8 mouse cellular contexts compared by ENCODE assay signal in the genomic region with DNA sequence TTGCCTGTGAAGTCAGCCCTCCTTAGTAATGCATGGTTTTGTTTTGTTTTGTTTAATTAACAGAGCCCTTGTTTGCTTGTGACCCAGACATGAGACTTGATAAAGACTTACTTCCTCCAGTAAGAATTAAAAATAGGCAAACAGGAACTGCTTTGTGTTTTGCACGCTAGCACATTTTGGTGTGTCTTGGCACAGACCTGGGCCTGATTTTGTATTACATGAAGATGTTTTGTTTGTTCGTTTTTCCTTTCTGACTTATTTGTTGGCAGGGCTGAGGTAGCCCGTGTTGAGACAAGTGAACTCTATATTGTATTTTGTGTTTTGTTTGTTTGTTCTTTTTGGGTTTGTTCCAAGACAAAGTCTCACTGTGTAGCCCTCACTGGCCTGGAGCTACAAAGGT. TPM values are rescaled to one million over a fixed set of nuclear protein-coding genes. Genes with fewer than 3 reads are reported as not detected.
DNase-seq lines count a peak whose midpoint lies in the region; ATAC-seq and TF ChIP-seq lines count a peak whose summit lies in the region.

No protein-coding gene starts in this region.

- WGBS in lung, adult 2 months: 10% methylated on average over 3 of the region's 3 CpGs
- 49% methylated on average over 3 of the region's 3 CpGs for WGBS in forebrain, embryonic 15.5 days
- 40% methylated on average over 3 of the region's 3 CpGs for WGBS in liver, embryonic 11.5 days
- 56% methylated on average over 3 of the region's 3 CpGs for WGBS in neural tube, embryonic 14.5 days

- no peaks in the 10 kb centered on the region for H3K36me3 ChIP-seq in forebrain, embryonic 15.5 days
- 0 out of 2 replicates have a peak, but pooled peaks cover 2% of the 10 kb centered on the region for H3K36me3 ChIP-seq in liver, embryonic 11.5 days (ENCODE audit: control insufficient read depth, insufficient read depth, low read length)
- no peaks in the 10 kb centered on the region for H3K36me3 ChIP-seq in neural tube, embryonic 14.5 days (ENCODE audit: control insufficient read depth, insufficient read depth, low read length)

- H3K4me3 ChIP-seq in lung, adult 2 months (replicated peaks; ENCODE audit: extremely low read depth, low read depth, low read length): peak overlapping the region; percentile 61
- H3K4me3 ChIP-seq in forebrain, embryonic 15.5 days: peak overlapping the region; percentile 70
- H3K4me3 ChIP-seq in liver, embryonic 11.5 days (ENCODE audit: low read depth, low read length): peak overlapping the region; percentile 78
- H3K4me3 ChIP-seq in neural tube, embryonic 14.5 days (ENCODE audit: low read depth, low read length): peak overlapping the region; percentile 80

- no peak for DNase-seq in lung, adult 2 months
- DNase-seq in lung, adult 18-20 months: no peak
- DNase-seq in liver, embryonic 11.5 days (ENCODE audit: low spot score): no peak
- no peak for DNase-seq in urinary bladder, postnatal 25 days (ENCODE audit: low spot score)
- DNase-seq in T-cell, adult 2 months (ENCODE audit: low spot score): no peak
- no peak for DNase-seq in layer of hippocampus, postnatal 10 days (ENCODE audit: low spot score in 2 of 2)

- peak overlapping the region; percentile 81 for H3K9ac ChIP-seq in forebrain, embryonic 15.5 days (replicated peaks)
- H3K9ac ChIP-seq in liver, embryonic 11.5 days (ENCODE audit: low read depth, low read length): peak overlapping the region; percentile 77
- H3K9ac ChIP-seq in neural tube, embryonic 14.5 days (replicated peaks; ENCODE audit: low read depth, low read length): peak overlapping the region; percentile 43; the same call in 1 of the 2 replicates

- H3K4me1 ChIP-seq in lung, adult 2 months (ENCODE audit: control insufficient read depth, insufficient read depth, low read length): peaks cover 10% of the 10 kb centered on the region; the same call in 1 of the 2 replicates
- H3K4me1 ChIP-seq in forebrain, embryonic 15.5 days: peaks cover 24% of the 10 kb centered on the region
- H3K4me1 ChIP-seq in liver, embryonic 11.5 days (replicated peaks; ENCODE audit: control insufficient read depth, insufficient read depth, low read length): peaks cover 12% of the 10 kb centered on the region
- H3K4me1 ChIP-seq in neural tube, embryonic 14.5 days (ENCODE audit: control insufficient read depth, insufficient read depth, low read length): peaks cover 13% of the 10 kb centered on the region

- TF ChIP-seq CTCF in lung, adult 2 months (IDR thresholded peaks at IDR 0.05; ENCODE audit: insufficient read depth, low read length): no peak

- H3K4me2 ChIP-seq in forebrain, embryonic 15.5 days (replicated peaks): peak overlapping the region; percentile 64
- H3K4me2 ChIP-seq in liver, embryonic 11.5 days: peak overlapping the region; percentile 73
- peak overlapping the region; percentile 50 for H3K4me2 ChIP-seq in neural tube, embryonic 14.5 days (ENCODE audit: low read depth, low read length)

- no peak for ATAC-seq in forebrain, embryonic 15.5 days (replicated peaks)
- ATAC-seq in liver, embryonic 11.5 days (replicated peaks; ENCODE audit: low FRiP score): no peak
- ATAC-seq in neural tube, embryonic 14.5 days (ENCODE audit: low read depth): no peak

- H3K27ac ChIP-seq in forebrain, embryonic 15.5 days (replicated peaks): no peak overlapping the region
- no peak overlapping the region for H3K27ac ChIP-seq in liver, embryonic 11.5 days (ENCODE audit: low read depth, low read length)
- H3K27ac ChIP-seq in neural tube, embryonic 14.5 days (ENCODE audit: low read depth, low read length): no peak overlapping the region

- no peak for TF ChIP-seq POLR2A in lung, adult 2 months (IDR thresholded peaks at IDR 0.05; ENCODE audit: borderline replicate concordance, extremely low read depth, low read depth, low read length)

- no peaks in the 10 kb centered on the region for H3K9me3 ChIP-seq in forebrain, embryonic 15.5 days
- no peaks in the 10 kb centered on the region for H3K9me3 ChIP-seq in liver, embryonic 11.5 days (ENCODE audit: control insufficient read depth, low read length)
- H3K9me3 ChIP-seq in neural tube, embryonic 14.5 days (ENCODE audit: control insufficient read depth, low read length): no peaks in the 10 kb centered on the region

- H3K27me3 ChIP-seq in forebrain, embryonic 15.5 days: no peaks in the 10 kb centered on the region
- H3K27me3 ChIP-seq in liver, embryonic 11.5 days (replicated peaks; ENCODE audit: control insufficient read depth, insufficient read depth, low read length): no peaks in the 10 kb centered on the region
- H3K27me3 ChIP-seq in neural tube, embryonic 14.5 days (ENCODE audit: control insufficient read depth, insufficient read depth, low read length): no peaks in the 10 kb centered on the region

RNA-seq across cellular contexts. Expression of a gene that starts 0.8 kb away (rescaled TPM):
- polyA plus RNA-seq in lung, adult 2 months (2012; rRNA removed): 74.2 and 78.1 TPM in 2 replicates
- polyA plus RNA-seq in forebrain, embryonic 15.5 days (2015; fragmentation: Nextera tagmentation; extraction: Ambion mirVana): 148 and 157 TPM in 2 replicates
- polyA plus RNA-seq in liver, embryonic 11.5 days (2014; fragmentation: Nextera tagmentation; extraction: Ambion mirVana): 73.2 and 83.3 TPM in 2 replicates
- polyA plus RNA-seq in neural tube, embryonic 14.5 days (2014; fragmentation: Nextera tagmentation; extraction: Ambion mirVana): 149 and 195 TPM in 2 replicates
- 10 to 100 TPM; 64.9 to 67.6 TPM for total RNA-seq in layer of hippocampus, postnatal 10 days (2021)

RNA-seq across cellular contexts. Expression of a gene that starts 25.5 kb away (rescaled TPM):
- polyA plus RNA-seq in lung, adult 2 months (2012; rRNA removed): 14.4 and 16.1 TPM in 2 replicates
- polyA plus RNA-seq in forebrain, embryonic 15.5 days (2015; fragmentation: Nextera tagmentation; extraction: Ambion mirVana): 11.5 and 12.8 TPM in 2 replicates
- 0.05 and 0.13 TPM in 2 replicates for polyA plus RNA-seq in liver, embryonic 11.5 days (2014; fragmentation: Nextera tagmentation; extraction: Ambion mirVana)
- 17.0 and 20.6 TPM in 2 replicates for polyA plus RNA-seq in neural tube, embryonic 14.5 days (2014; fragmentation: Nextera tagmentation; extraction: Ambion mirVana)
- total RNA-seq in layer of hippocampus, postnatal 10 days (2021): 10 to 100 TPM in 1 of 2 experiments, 1 to 10 TPM in 1; 9.3 to 11.1 TPM

RNA-seq across cellular contexts. Expression of a gene that starts 29.0 kb away (rescaled TPM):
- polyA plus RNA-seq in lung, adult 2 months (2012; rRNA removed): 68.3 and 103 TPM in 2 replicates
- polyA plus RNA-seq in forebrain, embryonic 15.5 days (2015; fragmentation: Nextera tagmentation; extraction: Ambion mirVana): 303 and 312 TPM in 2 replicates
- polyA plus RNA-seq in liver, embryonic 11.5 days (2014; fragmentation: Nextera tagmentation; extraction: Ambion mirVana): 123 and 129 TPM in 2 replicates
- 408 and 480 TPM in 2 replicates for polyA plus RNA-seq in neural tube, embryonic 14.5 days (2014; fragmentation: Nextera tagmentation; extraction: Ambion mirVana)
- total RNA-seq in layer of hippocampus, postnatal 10 days (2021): 100 to 1,000 TPM; 147 to 163 TPM

RNA-seq across cellular contexts. Expression of a gene that starts 44.0 kb away (rescaled TPM):
- 3.5 and 3.7 TPM in 2 replicates for polyA plus RNA-seq in lung, adult 2 months (2012; rRNA removed)
- 0.51 and 0.63 TPM in 2 replicates for polyA plus RNA-seq in forebrain, embryonic 15.5 days (2015; fragmentation: Nextera tagmentation; extraction: Ambion mirVana)
- polyA plus RNA-seq in liver, embryonic 11.5 days (2014; fragmentation: Nextera tagmentation; extraction: Ambion mirVana): 0.29 and 0.43 TPM in 2 replicates
- polyA plus RNA-seq in neural tube, embryonic 14.5 days (2014; fragmentation: Nextera tagmentation; extraction: Ambion mirVana): 0.81 and 0.96 TPM in 2 replicates
- under 1 TPM; 0.87 to 0.89 TPM for total RNA-seq in layer of hippocampus, postnatal 10 days (2021)

Comparison
In these comparisons a context has a peak if more than half of its experiments do, and no peak if none do; other contexts are left out.
1. RNA of a gene that starts 25.5 kb away (polyA plus RNA-seq): 17.0 to 20.6 TPM in neural tube, embryonic 14.5 days, 14.4 to 16.1 TPM in lung, adult 2 months and 11.5 to 12.8 TPM in forebrain, embryonic 15.5 days; 0.05 to 0.13 TPM in liver, embryonic 11.5 days; every median in the first group is over 10 times any median in the second.
2. Peak in every context shown above with its lines, with median percentiles within 50 percentile points of each other: H3K4me3 ChIP-seq, H3K4me2 ChIP-seq and H3K9ac ChIP-seq.